Mouse (Mus musculus): Measurements from ENCODE around the gene Mboat1. TPM values are rescaled to one million over a fixed set of nuclear protein-coding genes. Genes with fewer than 3 reads are reported as not detected.

The Mboat1 gene
- total RNA-seq, 1 experiment, result 4.6 TPM

DNA sequence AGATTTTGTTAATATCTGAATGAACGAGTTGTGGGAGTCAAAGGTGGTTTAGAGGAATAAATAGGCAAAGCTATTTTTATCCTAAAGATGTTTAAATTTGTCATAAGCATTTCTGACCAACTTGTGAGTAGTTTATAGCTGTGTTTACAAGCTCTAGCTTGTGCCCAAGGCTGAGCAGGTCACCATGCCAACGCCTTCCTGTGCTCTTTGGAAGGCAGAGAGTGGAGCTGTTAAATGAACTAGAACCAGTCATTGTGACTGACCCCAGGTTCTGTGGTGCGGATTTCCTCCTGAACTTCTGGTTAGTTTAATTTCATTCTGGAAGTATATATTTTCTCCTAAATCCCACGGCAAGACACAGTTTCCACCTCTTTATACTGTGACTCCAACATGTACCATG lies 23.3 kb downstream of the Mboat1 start:
- Histone ChIP-seq H3K9ac (ENCODE audit: insufficient read depth, low read depth, low read length, poor library complexity, severe bottlenecking) (no peak overlapping the region), H3K36me3 (ENCODE audit: control insufficient read depth, insufficient read depth, low read length, poor library complexity, severe bottlenecking) (no peaks in the 10 kb centered on the region), H3K4me3 (ENCODE audit: insufficient read depth in 1 of 2, low read depth in 1 of 2, low read length in 2 of 2, poor library complexity in 1 of 2, severe bottlenecking in 1 of 2) (no peak overlapping the region), H3K4me1 (ENCODE audit: control insufficient read depth in 2 of 2, insufficient read depth in 2 of 2, low read length in 2 of 2, poor library complexity in 1 of 2) (no peaks in the 10 kb centered on the region), H3K27ac (ENCODE audit: insufficient read depth, low read depth, low read length, poor library complexity, severe bottlenecking) (no peak overlapping the region), H3K9me3 (ENCODE audit: control insufficient read depth, insufficient read depth, low read depth, low read length) (no peaks in the 10 kb centered on the region)
- TF ChIP-seq ZNF384 (IDR thresholded peaks at IDR 0.05; ENCODE audit: low read depth, low read length) (no peak), HCFC1 (IDR thresholded peaks at IDR 0.05; ENCODE audit: borderline replicate concordance, insufficient read depth, low read length) (no peak), ZC3H11A (IDR thresholded peaks at IDR 0.05; ENCODE audit: borderline replicate concordance, low read depth, low read length) (no peak), MAFK (IDR thresholded peaks at IDR 0.05; ENCODE audit: insufficient read depth, low read depth, low read length) (no peak), CHD2 (IDR thresholded peaks at IDR 0.05; ENCODE audit: low read depth, low read length) (no peak)
- no peak for DNase-seq (ENCODE audit: low read depth, low spot score)
- in situ Hi-C loops (cut with MboI; ENCODE audit: low sequenced_read_pairs in 2 of 2, unreplicated experiment in 2 of 2), result no loop called here

GRCm38 (mm10) chr13:30163521-30163920 lies 27.2 kb downstream of the Mboat1 start:
- H3K4me3 ChIP-seq (ENCODE audit: insufficient read depth in 1 of 2, low read depth in 1 of 2, low read length in 2 of 2, poor library complexity in 1 of 2, severe bottlenecking in 1 of 2), result no peak overlapping the region
- no peak for DNase-seq (ENCODE audit: low read depth, low spot score)
- H3K4me1 ChIP-seq (ENCODE audit: control insufficient read depth in 2 of 2, insufficient read depth in 2 of 2, low read length in 2 of 2, poor library complexity in 1 of 2), result no peaks in the 10 kb centered on the region
- TF ChIP-seq MAFK (IDR thresholded peaks at IDR 0.05; ENCODE audit: insufficient read depth, low read depth, low read length) (no peak), HCFC1 (IDR thresholded peaks at IDR 0.05; ENCODE audit: borderline replicate concordance, insufficient read depth, low read length) (no peak), ZNF384 (IDR thresholded peaks at IDR 0.05; ENCODE audit: low read depth, low read length) (no peak), CHD2 (IDR thresholded peaks at IDR 0.05; ENCODE audit: low read depth, low read length) (no peak), ZC3H11A (IDR thresholded peaks at IDR 0.05; ENCODE audit: borderline replicate concordance, low read depth, low read length) (no peak)
- no peak overlapping the region for H3K9ac ChIP-seq (ENCODE audit: insufficient read depth, low read depth, low read length, poor library complexity, severe bottlenecking)
- no peaks in the 10 kb centered on the region for H3K9me3 ChIP-seq (ENCODE audit: control insufficient read depth, insufficient read depth, low read depth, low read length)
- in situ Hi-C loops (cut with MboI; ENCODE audit: low sequenced_read_pairs in 2 of 2, unreplicated experiment in 2 of 2), result no loop called here
- H3K36me3 ChIP-seq (ENCODE audit: control insufficient read depth, insufficient read depth, low read length, poor library complexity, severe bottlenecking), result no peaks in the 10 kb centered on the region
- H3K27ac ChIP-seq (ENCODE audit: insufficient read depth, low read depth, low read length, poor library complexity, severe bottlenecking), result no peak overlapping the region

- H3K4me1 ChIP-seq (ENCODE audit: control insufficient read depth in 2 of 2, insufficient read depth in 2 of 2, low read length in 2 of 2, poor library complexity in 1 of 2), result no peaks in the 10 kb centered on the region
- H3K4me3 ChIP-seq (ENCODE audit: insufficient read depth in 1 of 2, low read depth in 1 of 2, low read length in 2 of 2, poor library complexity in 1 of 2, severe bottlenecking in 1 of 2), result no peak overlapping the region
- H3K9me3 ChIP-seq (ENCODE audit: control insufficient read depth, insufficient read depth, low read depth, low read length), result no peaks in the 10 kb centered on the region
- H3K9ac ChIP-seq (ENCODE audit: insufficient read depth, low read depth, low read length, poor library complexity, severe bottlenecking), result no peak overlapping the region
- DNase-seq (ENCODE audit: low read depth, low spot score), result no peak
- H3K36me3 ChIP-seq (ENCODE audit: control insufficient read depth, insufficient read depth, low read length, poor library complexity, severe bottlenecking), result no peaks in the 10 kb centered on the region
- no peak overlapping the region for H3K27ac ChIP-seq (ENCODE audit: insufficient read depth, low read depth, low read length, poor library complexity, severe bottlenecking)
- TF ChIP-seq ZC3H11A (IDR thresholded peaks at IDR 0.05; ENCODE audit: borderline replicate concordance, low read depth, low read length) (no peak), ZNF384 (IDR thresholded peaks at IDR 0.05; ENCODE audit: low read depth, low read length) (no peak), CHD2 (IDR thresholded peaks at IDR 0.05; ENCODE audit: low read depth, low read length) (no peak), HCFC1 (IDR thresholded peaks at IDR 0.05; ENCODE audit: borderline replicate concordance, insufficient read depth, low read length) (no peak), MAFK (IDR thresholded peaks at IDR 0.05; ENCODE audit: insufficient read depth, low read depth, low read length) (no peak)
- in situ Hi-C loops (cut with MboI; ENCODE audit: low sequenced_read_pairs in 2 of 2, unreplicated experiment in 2 of 2), result no loop called here
Observed at GRCm38 (mm10) chr13:30166138-30167090, 30.1 kb downstream of the Mboat1 start.

GRCm38 (mm10) chr13:30167499-30167898 lies 31.2 kb downstream of the Mboat1 start:
- H3K36me3 ChIP-seq (ENCODE audit: control insufficient read depth, insufficient read depth, low read length, poor library complexity, severe bottlenecking), result no peaks in the 10 kb centered on the region
- TF ChIP-seq CHD2 (IDR thresholded peaks at IDR 0.05; ENCODE audit: low read depth, low read length), result no peak
- no peak for TF ChIP-seq MAFK (IDR thresholded peaks at IDR 0.05; ENCODE audit: insufficient read depth, low read depth, low read length)
- no peak for TF ChIP-seq HCFC1 (IDR thresholded peaks at IDR 0.05; ENCODE audit: borderline replicate concordance, insufficient read depth, low read length)
- TF ChIP-seq ZNF384 (IDR thresholded peaks at IDR 0.05; ENCODE audit: low read depth, low read length), result no peak
- TF ChIP-seq ZC3H11A (IDR thresholded peaks at IDR 0.05; ENCODE audit: borderline replicate concordance, low read depth, low read length), result no peak
- in situ Hi-C loops (cut with MboI; ENCODE audit: low sequenced_read_pairs in 2 of 2, unreplicated experiment in 2 of 2), result no loop called here

More at GRCm38 (mm10) chr13:30167499-30167898, 31.2 kb downstream of the Mboat1 start:
- no peak overlapping the region for H3K27ac ChIP-seq (ENCODE audit: insufficient read depth, low read depth, low read length, poor library complexity, severe bottlenecking)
- H3K9ac ChIP-seq (ENCODE audit: insufficient read depth, low read depth, low read length, poor library complexity, severe bottlenecking), result no peak overlapping the region
- no peak overlapping the region for H3K4me3 ChIP-seq (ENCODE audit: insufficient read depth in 1 of 2, low read depth in 1 of 2, low read length in 2 of 2, poor library complexity in 1 of 2, severe bottlenecking in 1 of 2)
- DNase-seq (ENCODE audit: low read depth, low spot score), result no peak
- no peaks in the 10 kb centered on the region for H3K9me3 ChIP-seq (ENCODE audit: control insufficient read depth, insufficient read depth, low read depth, low read length)
- no peaks in the 10 kb centered on the region for H3K4me1 ChIP-seq (ENCODE audit: control insufficient read depth in 2 of 2, insufficient read depth in 2 of 2, low read length in 2 of 2, poor library complexity in 1 of 2)

All from ES-E14 (cell line).